ENCODE assay signal across 8 mouse cellular contexts in the genomic region with DNA sequence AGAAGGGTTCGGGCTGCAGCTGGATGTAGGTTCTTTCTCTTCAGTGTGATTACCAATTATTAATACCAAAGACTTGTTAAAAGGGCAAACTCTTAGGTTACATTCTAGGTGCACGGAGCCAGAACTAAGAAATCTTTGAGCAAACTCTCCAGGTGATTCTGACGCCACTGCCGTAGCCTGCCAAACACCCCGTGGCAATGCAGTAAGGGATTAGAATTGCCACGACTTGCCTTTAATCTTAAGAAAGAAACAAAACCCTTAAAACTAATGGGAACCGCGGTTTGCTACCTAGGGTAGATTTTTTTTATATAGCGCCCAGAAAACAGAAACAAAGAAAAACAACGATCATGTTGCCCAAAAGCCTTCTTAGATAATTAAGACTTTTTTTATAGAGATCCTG. TPM values are rescaled to one million over a fixed set of nuclear protein-coding genes. Genes with fewer than 3 reads are reported as not detected.
DNase-seq lines count a peak whose midpoint lies in the region; ATAC-seq and TF ChIP-seq lines count a peak whose summit lies in the region.

No protein-coding gene starts in this region.

- H3K27me3 ChIP-seq in heart, embryonic 15.5 days, result no peaks in the 10 kb centered on the region
- H3K27me3 ChIP-seq in hindbrain, embryonic 13.5 days, result no peaks in the 10 kb centered on the region
- no peaks in the 10 kb centered on the region for H3K27me3 ChIP-seq in midbrain, embryonic 13.5 days

- 4% methylated on average over 10 of the region's 10 CpGs for WGBS in heart, embryonic 15.5 days
- 10% methylated on average over 10 of the region's 10 CpGs for WGBS in hindbrain, embryonic 13.5 days
- 8% methylated on average over 10 of the region's 10 CpGs for WGBS in midbrain, embryonic 13.5 days

- peak overlapping the region; percentile 86 for H3K4me3 ChIP-seq in heart, embryonic 15.5 days
- H3K4me3 ChIP-seq in hindbrain, embryonic 13.5 days, result peak overlapping the region; percentile 80
- H3K4me3 ChIP-seq in midbrain, embryonic 13.5 days (replicated peaks), result peak overlapping the region; percentile 71

- peak overlapping the region; percentile 73 for H3K4me2 ChIP-seq in heart, embryonic 15.5 days
- H3K4me2 ChIP-seq in hindbrain, embryonic 13.5 days, result peak overlapping the region; percentile 75
- H3K4me2 ChIP-seq in midbrain, embryonic 13.5 days (replicated peaks), result peak overlapping the region; percentile 70

- H3K9me3 ChIP-seq in heart, embryonic 15.5 days (replicated peaks), result no peaks in the 10 kb centered on the region
- H3K9me3 ChIP-seq in hindbrain, embryonic 13.5 days, result no peaks in the 10 kb centered on the region
- no peaks in the 10 kb centered on the region for H3K9me3 ChIP-seq in midbrain, embryonic 13.5 days

- no peak for ATAC-seq in heart, embryonic 15.5 days (replicated peaks; ENCODE audit: insufficient number of reproducible peaks, insufficient read depth, low FRiP score, low read depth)
- no peak for ATAC-seq in hindbrain, embryonic 13.5 days (ENCODE audit: low FRiP score)
- ATAC-seq in midbrain, embryonic 13.5 days, result no peak

- H3K4me1 ChIP-seq in heart, embryonic 15.5 days (replicated peaks), result peaks cover 22% of the 10 kb centered on the region
- H3K4me1 ChIP-seq in hindbrain, embryonic 13.5 days (replicated peaks), result peaks cover 33% of the 10 kb centered on the region
- H3K4me1 ChIP-seq in midbrain, embryonic 13.5 days (replicated peaks), result peaks cover 36% of the 10 kb centered on the region

- no peaks in the 10 kb centered on the region for H3K36me3 ChIP-seq in heart, embryonic 15.5 days
- no peaks in the 10 kb centered on the region for H3K36me3 ChIP-seq in hindbrain, embryonic 13.5 days
- no peaks in the 10 kb centered on the region for H3K36me3 ChIP-seq in midbrain, embryonic 13.5 days

- TF ChIP-seq POLR2A in brain, embryonic 14.5 days (IDR thresholded peaks at IDR 0.05; ENCODE audit: borderline replicate concordance, extremely low read depth, insufficient read depth, insufficient read length, poor library complexity, severe bottlenecking), result no peak

- intact Hi-C loops in heart, postnatal 14 days (cut with DNase I), result loop anchor here (2.0 kb wide), 1 partner anchor 91 kb away; no protein-coding TSS in a partner anchor
- intact Hi-C loops in gastrocnemius, postnatal 14 days (cut with DNase I; ENCODE audit: low total_unique reads), result no loop called here

- no peak for DNase-seq in heart, postnatal 14 days
- DNase-seq in brain, embryonic 14.5 days (ENCODE audit: low read depth), result peak; percentile 49
- no peak for DNase-seq in gastrocnemius, postnatal 14 days
- DNase-seq in gastrocnemius, postnatal 4 days (ENCODE audit: low spot score in 2 of 2), result no peak
- no peak for DNase-seq in layer of hippocampus, adult 9-11 months

- H3K9ac ChIP-seq in heart, embryonic 15.5 days, result peak overlapping the region; percentile 83
- H3K9ac ChIP-seq in hindbrain, embryonic 13.5 days, result peak overlapping the region; percentile 90
- peak overlapping the region; percentile 86 for H3K9ac ChIP-seq in midbrain, embryonic 13.5 days (replicated peaks)

- TF ChIP-seq CTCF in brain, embryonic 14.5 days (IDR thresholded peaks at IDR 0.05; ENCODE audit: borderline replicate concordance, extremely low read depth, insufficient read depth, insufficient read length), result no peak

- H3K27ac ChIP-seq in heart, embryonic 15.5 days, result peak overlapping the region; percentile 99
- peak overlapping the region; percentile 98 for H3K27ac ChIP-seq in hindbrain, embryonic 13.5 days
- peak overlapping the region; percentile 97; the same call in 1 of the 2 replicates for H3K27ac ChIP-seq in midbrain, embryonic 13.5 days

RNA-seq across cellular contexts. Expression of a gene that starts 0.9 kb away (rescaled TPM):
- polyA plus RNA-seq in heart, embryonic 15.5 days (2015; fragmentation: Nextera tagmentation; extraction: Ambion mirVana), result 779 and 868 TPM in 2 replicates
- 100 to 1,000 TPM; 321 to 347 TPM for total RNA-seq in heart, postnatal 14 days (2021)
- polyA plus RNA-seq in brain, embryonic 14.5 days (2012; rRNA removed), result 106 and 159 TPM in 2 replicates
- 439 and 440 TPM in 2 replicates for polyA plus RNA-seq in hindbrain, embryonic 13.5 days (2015; fragmentation: Nextera tagmentation; extraction: Ambion mirVana)
- polyA plus RNA-seq in midbrain, embryonic 13.5 days (2015; fragmentation: Nextera tagmentation; extraction: Ambion mirVana), result 396 and 425 TPM in 2 replicates
- 10 to 100 TPM; 43.1 to 52.3 TPM for total RNA-seq in gastrocnemius, postnatal 14 days (2021)
- 100 to 1,000 TPM; 118 to 129 TPM for total RNA-seq in gastrocnemius, postnatal 4 days (2021)

RNA-seq across cellular contexts. Expression of a gene that starts 51.2 kb away (rescaled TPM):
- 1.5 and 1.8 TPM in 2 replicates for polyA plus RNA-seq in heart, embryonic 15.5 days (2015; fragmentation: Nextera tagmentation; extraction: Ambion mirVana)
- total RNA-seq in heart, postnatal 14 days (2021), result under 1 TPM; 0.27 to 0.38 TPM
- 0.86 and 1.7 TPM in 2 replicates for polyA plus RNA-seq in brain, embryonic 14.5 days (2012; rRNA removed)
- 1.4 and 1.6 TPM in 2 replicates for polyA plus RNA-seq in hindbrain, embryonic 13.5 days (2015; fragmentation: Nextera tagmentation; extraction: Ambion mirVana)
- polyA plus RNA-seq in midbrain, embryonic 13.5 days (2015; fragmentation: Nextera tagmentation; extraction: Ambion mirVana), result 1.1 TPM in 2 replicates
- under 1 TPM; 0.53 to 0.66 TPM for total RNA-seq in gastrocnemius, postnatal 14 days (2021)
- 1 to 10 TPM; 1.2 to 1.3 TPM for total RNA-seq in gastrocnemius, postnatal 4 days (2021)
